Mouse (Mus musculus): ENCODE data around the gene Crygb.

DNA sequence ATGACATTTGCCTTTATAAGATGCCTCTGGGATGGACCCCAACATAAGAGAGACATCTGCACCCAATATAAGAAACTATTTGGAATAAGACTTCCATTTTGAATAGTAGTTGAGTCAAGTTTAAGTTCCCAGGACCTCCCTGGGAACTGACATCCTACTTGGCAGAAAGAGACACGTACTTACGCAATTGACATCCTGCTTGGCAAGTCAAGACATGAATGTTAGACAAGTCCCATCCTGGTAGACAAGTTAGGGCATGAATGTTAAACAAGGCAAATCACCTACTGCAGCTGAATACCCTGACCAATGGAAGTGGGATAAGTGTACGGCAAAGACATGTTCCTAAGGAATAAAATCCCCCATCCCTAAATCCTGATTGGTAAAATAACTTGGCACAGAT is 40.3 kb downstream of the Crygb start:
- TF ChIP-seq POLR2A (IDR thresholded peaks at IDR 0.05; ENCODE audit: control insufficient read depth, low read depth, low read length) (no peak), CTCF (IDR thresholded peaks at IDR 0.05; ENCODE audit: control insufficient read depth, insufficient read depth, insufficient replicate concordance, low read depth, low read length) (no peak)

Measured in testis, adult 2 months (tissue).